Mouse (Mus musculus) telencephalon, adult 2 months (tissue): Measurements from ENCODE around the gene Nqo1.

Experiments
- DNase-seq: peaks from one replicate; pipeline ENCODE4 v3.0.0-alpha.2; 2011; ENCODE audit warnings: low read depth, low spot score

The Nqo1 gene

DNA sequence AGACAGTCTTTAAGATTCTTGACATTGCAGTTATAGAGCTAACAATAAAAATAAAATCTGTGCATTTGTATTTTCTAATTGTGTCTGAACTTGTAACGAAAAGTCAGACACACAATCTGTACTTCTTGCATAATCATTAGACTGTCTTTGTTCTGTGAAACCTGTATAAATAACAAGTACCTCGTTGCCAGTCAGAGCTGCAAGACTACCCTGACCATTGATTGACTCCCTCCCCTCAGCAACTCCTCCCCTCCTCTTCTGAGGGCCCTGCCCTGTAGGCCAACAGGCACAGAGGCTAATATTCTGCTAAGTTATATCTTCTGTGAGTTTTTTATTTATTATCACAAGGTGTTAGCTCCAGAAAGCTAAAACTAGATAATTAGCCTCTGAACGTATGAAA is 2.9 kb upstream of the Nqo1 start:
- DNase-seq = no peak

- DNase-seq = no peak
Observed at GRCm38 (mm10) chr8:107404057-107404456, 1.1 kb upstream of the Nqo1 start.

GRCm38 (mm10) chr8:107401866-107402265 is 1.1 kb downstream of the Nqo1 start:
- DNase-seq = no peak

DNA sequence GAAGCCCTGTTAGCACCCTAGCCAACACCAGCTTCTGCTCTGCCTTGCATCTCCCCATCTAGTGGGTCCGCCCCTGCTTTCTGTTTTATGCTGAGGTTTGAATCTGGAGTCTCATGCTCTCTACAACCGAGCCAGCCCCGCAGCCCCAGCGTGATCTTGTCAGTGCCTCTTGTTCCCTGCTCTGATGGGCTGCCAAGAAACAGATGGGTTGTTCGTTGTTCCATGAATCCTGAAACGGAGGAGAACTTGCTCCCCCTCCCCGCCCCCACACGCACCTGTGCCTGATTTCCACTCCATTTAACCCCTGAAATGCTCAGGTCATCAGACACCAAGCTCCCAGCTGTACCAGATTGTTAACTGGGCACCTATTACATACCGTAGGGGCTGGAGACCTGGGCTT is 3.5 kb downstream of the Nqo1 start:
- peak; percentile 23 for DNase-seq

DNA sequence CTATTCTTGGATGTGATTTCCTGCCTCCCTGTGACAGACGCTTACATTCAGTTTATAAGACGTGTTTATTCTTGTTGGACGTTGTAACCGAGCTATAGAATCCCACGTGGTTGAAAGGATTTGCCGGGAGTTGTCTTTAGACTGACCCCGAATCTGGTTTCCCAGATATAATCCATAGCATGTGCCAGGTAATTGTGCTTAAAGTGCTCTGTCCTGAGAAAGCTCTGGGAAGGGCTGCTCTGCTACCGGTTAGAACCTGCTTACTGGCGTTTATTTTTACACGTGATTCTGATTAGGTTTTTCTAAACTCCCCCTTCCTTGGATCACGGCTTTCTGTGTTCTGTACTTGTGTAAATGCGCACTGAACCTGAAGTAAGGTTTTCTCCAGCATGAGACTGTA is 5.3 kb downstream of the Nqo1 start:
- no peak for DNase-seq

GRCm38 (mm10) chr8:107396106-107396670 is 6.8 kb downstream of the Nqo1 start:
- DNase-seq = no peak

DNA sequence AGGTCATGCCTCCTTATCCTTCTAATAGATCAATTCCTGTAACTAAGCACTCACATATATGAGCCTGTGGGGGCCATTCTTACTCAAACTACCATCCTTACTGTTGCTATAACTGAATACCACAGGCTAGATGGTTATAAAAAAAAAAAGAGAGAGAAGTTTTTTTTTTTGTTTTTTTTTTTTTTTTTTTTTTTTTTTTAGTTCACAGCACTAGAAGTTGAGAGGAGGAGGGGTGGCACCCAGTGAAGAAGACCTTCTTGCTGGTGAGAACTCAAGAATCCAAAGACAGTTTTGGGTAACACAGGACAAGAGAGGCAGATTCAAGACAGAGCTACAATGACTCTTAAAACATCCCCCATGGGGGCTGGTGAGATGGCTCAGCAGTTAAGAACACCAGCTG is 7.6 kb downstream of the Nqo1 start:
- no peak for DNase-seq

GRCm38 (mm10) chr8:107391136-107391516 is 11.9 kb downstream of the Nqo1 start:
- DNase-seq = no peak

DNA sequence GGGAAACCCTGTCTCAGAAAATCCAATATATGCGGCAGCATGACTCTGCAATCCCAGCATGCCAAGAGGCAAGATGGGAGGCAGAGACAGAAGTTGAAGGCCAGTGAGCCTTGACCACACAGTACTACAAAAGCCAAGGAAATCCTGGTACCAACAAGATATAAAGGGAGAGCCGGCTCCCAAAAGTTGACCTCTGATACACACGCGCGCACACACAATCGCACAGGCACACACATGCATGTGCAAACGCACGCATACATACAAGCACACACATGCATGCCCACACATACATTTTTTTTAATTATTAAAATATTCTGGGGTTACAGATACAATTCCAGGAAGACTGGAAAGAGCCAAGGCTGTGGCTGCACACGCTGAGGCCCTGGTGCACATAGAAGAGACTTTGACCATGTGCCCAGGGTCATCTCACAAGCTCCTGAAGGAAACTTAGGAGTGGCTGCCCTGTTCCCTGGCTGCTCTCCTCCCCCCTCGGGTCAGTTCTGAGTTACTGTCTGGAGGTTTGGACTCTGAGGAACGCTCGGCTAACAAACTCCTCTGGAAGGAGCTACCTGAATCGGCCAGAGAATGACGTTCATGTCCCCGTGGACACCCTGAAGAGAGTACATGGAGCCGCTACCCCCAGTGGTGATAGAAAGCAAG is 12.4 kb downstream of the Nqo1 start:
- no peak for DNase-seq

DNA sequence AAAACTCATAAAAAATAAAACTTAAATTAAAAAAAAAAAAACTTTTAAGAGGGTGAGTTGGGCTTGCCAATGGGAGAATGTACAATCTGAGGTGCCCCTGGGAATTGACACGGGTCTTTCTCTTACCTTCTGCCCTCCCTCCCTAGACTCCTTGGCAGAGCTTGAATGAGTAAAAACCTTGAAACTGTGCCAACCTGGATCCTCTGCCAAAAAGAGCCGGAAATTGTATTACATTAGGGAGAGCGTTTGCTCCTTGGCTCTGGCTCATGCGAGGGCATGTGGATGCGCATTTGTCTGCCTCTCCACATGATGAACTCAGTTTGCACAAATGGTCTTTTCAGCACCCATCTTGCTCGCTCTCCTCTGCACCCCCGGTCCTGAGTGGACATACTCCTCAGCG is 13.4 kb downstream of the Nqo1 start:
- no peak for DNase-seq

- DNase-seq = no peak
Observed at GRCm38 (mm10) chr8:107387861-107388260, 15.1 kb downstream of the Nqo1 start.

DNA sequence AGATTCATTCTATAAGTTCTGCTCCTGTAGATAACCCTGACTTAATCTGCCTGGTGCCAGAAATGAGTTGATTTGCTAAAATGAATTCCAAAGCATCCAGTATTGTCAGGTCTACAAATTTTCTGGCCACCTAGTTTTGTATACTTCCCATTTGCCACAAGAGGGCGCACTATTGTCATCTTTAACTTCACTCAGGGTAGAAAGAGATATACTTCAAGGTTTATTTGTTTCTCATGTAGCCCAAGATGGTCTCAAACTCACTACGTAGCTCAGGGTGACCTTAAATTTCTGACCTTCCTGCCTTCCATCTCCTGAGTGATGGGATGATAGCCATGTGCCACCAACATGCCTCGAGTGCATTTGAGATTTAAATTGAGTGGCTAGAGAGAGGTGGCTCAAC is 16.4 kb downstream of the Nqo1 start:
- no peak for DNase-seq

DNA sequence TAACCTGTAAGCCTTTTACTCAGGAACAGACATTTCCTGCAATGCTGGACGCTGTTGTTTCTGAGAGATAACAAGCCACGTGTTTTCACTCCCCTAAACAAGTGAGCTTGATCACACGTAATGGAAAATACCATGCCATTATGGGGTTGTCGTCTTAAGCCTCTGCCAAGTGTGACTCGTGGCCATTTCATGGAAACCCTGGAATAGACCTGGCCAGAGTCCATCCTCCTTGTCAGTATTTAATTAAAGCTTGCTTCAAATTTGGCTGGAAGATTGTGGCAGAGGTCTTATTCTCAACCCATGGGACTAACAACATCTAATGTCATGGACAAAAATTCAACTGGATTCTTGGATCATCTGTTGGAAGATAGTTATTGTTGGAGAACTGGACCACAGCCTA is 16.8 kb downstream of the Nqo1 start:
- DNase-seq = no peak

- DNase-seq = no peak
Observed at GRCm38 (mm10) chr8:107385063-107385462, 17.9 kb downstream of the Nqo1 start.

GRCm38 (mm10) chr8:107384651-107385050 is 18.4 kb downstream of the Nqo1 start:
- no peak for DNase-seq

DNA sequence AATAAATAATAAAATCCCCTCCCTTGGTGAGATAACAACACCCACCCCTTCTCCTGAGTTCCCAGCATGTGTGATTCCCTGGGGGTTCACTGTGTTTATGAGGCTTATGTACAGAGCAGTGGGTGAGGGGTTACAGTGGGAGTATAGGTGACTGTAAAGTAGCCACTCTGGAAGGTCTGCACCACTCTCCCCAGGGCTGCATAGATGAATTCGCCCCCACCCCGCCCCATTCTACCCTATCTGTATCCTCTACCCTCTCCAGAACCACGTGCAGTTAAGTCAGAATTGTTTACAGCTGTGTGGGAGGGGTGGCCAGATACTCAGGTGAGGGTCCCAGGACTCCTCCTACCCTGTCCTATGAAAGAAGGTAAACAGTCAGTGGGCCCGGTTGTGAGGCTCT is 20.1 kb downstream of the Nqo1 start:
- no peak for DNase-seq

GRCm38 (mm10) chr8:107381666-107382065 is 21.3 kb downstream of the Nqo1 start:
- no peak for DNase-seq

GRCm38 (mm10) chr8:107380734-107381133 is 22.3 kb downstream of the Nqo1 start:
- DNase-seq = no peak

GRCm38 (mm10) chr8:107377346-107377745 is 25.7 kb downstream of the Nqo1 start:
- no peak for DNase-seq

GRCm38 (mm10) chr8:107370311-107370710 is 32.7 kb downstream of the Nqo1 start:
- no peak for DNase-seq
